Mouse (Mus musculus) lung, postnatal 0 days (tissue): ENCODE data around the gene Ifitm6. TPM values are rescaled to one million over a fixed set of nuclear protein-coding genes. Genes with fewer than 3 reads are reported as not detected.

Source experiments
- ATAC-seq: fragments of 200-750 bp; cut with Nextera tagmentation; 2 replicates; pipeline ENCODE4 v1.8.0; 2017; ENCODE audit warnings: moderate library complexity
- DNase-seq: peaks from one replicate; pipeline ENCODE4 v3.0.0-alpha.2; 2016; ENCODE audit warnings: low spot score
- H3K27ac ChIP-seq: fragments of 300-500 bp; sonication (generic); 2 replicates; pipeline ENCODE4 v1.5.1; 2014; ENCODE audit warnings: antibody characterized with exemption, mild to moderate bottlenecking, low read length, mixed read lengths
- H3K27me3 ChIP-seq: fragments of 300-500 bp; sonication (generic); replicated peaks from 2 replicates; pipeline ENCODE4 v1.6.1; 2014; ENCODE audit warnings: low read length, mixed read lengths; ENCODE audit not compliant: insufficient read depth
- H3K36me3 ChIP-seq: fragments of 300-500 bp; sonication (generic); 2 replicates; pipeline ENCODE4 v1.6.1; 2014; ENCODE audit warnings: low read length, mixed read lengths; ENCODE audit not compliant: insufficient read depth
- H3K4me1 ChIP-seq: fragments of 300-500 bp; sonication (generic); 2 replicates; pipeline ENCODE4 v1.6.1; 2014; ENCODE audit warnings: antibody characterized with exemption, low read depth, low read length, mixed read lengths; ENCODE audit not compliant: insufficient read depth
- H3K4me2 ChIP-seq: fragments of 300-500 bp; sonication (generic); replicated peaks from 2 replicates; pipeline ENCODE4 v1.6.1; 2014; ENCODE audit warnings: low read depth, mild to moderate bottlenecking, low read length, moderate library complexity, mixed read lengths
- H3K4me3 ChIP-seq: fragments of 300-500 bp; sonication (generic); 2 replicates; pipeline ENCODE4 v1.5.1; 2014; ENCODE audit warnings: low read depth, low read length
- H3K9ac ChIP-seq: fragments of 300-500 bp; sonication (generic); replicated peaks from 2 replicates; pipeline ENCODE4 v1.6.1; 2014; ENCODE audit warnings: low read depth, mild to moderate bottlenecking
- H3K9me3 ChIP-seq: fragments of 300-500 bp; sonication (generic); 2 replicates; pipeline ENCODE4 v1.6.1; 2016; ENCODE audit warnings: low read length, mixed read lengths
- CTCF ChIP-seq: IDR thresholded peaks from 2 replicates; pipeline ENCODE4 v1.5.1; 2016; ENCODE audit warnings: antibody characterized with exemption, mild to moderate bottlenecking
- EP300 ChIP-seq: IDR thresholded peaks from 2 replicates; pipeline ENCODE4 v1.6.1; 2016; ENCODE audit warnings: antibody characterized with exemption, mild to moderate bottlenecking, control low read depth
- WGBS: fragments of 180-500 bp; shearing (Covaris S2); extraction: QIAGEN DNeasy Blood & Tissue Kit; methylation state at CpG from one replicate; pipeline ENCODE4 v1.1.7; 2014; 5-methylcytosine and 5-hydroxymethylcytosine counted together
- polyA plus RNA-seq: library from polyadenylated mRNA; unstranded; fragments of >200 nt; fragmentation: Nextera tagmentation; extraction: Ambion mirVana; gene quantifications from 2 replicates; pipeline ENCODE4 v1.2.1, GENCODE M21; 2015

Gene Ifitm6
- polyA plus RNA-seq, 1 experiment from 2014 or later: 7.7 TPM

DNA sequence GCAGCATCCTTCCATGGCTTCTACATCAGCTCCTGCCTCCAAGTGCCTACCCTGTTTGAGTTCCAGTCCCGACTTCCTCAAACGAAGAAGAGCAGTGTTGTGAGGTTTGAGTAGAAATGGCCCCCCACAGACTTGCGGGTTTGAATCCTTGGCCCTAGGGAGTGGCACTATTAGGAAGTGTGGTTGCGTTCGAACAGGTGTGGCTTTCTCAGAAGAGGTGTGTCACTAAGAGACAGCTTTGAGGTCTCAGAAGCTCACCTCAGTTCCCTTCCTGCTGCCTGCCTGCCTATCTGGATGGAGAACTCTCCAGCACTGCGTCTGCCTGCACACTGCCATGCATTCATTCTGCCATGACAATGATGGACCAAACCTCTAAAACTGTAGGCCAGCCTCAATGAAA lies 11.3 kb downstream of the Ifitm6 start:
- TF ChIP-seq CTCF: no peak
- no peak for TF ChIP-seq EP300
- 90% methylated on average over 6 of the region's 6 CpGs for WGBS
- H3K9me3 ChIP-seq: no peaks in the 10 kb centered on the region
- H3K36me3 ChIP-seq: no peaks in the 10 kb centered on the region
- DNase-seq (no peak), ATAC-seq (no peak)
- H3K4me3 ChIP-seq: no peak overlapping the region
- no peak overlapping the region for H3K9ac ChIP-seq
- H3K27ac ChIP-seq: no peak overlapping the region
- H3K4me2 ChIP-seq: no peak overlapping the region
- H3K27me3 ChIP-seq: no peaks in the 10 kb centered on the region
- H3K4me1 ChIP-seq: peaks cover 15% of the 10 kb centered on the region

DNA sequence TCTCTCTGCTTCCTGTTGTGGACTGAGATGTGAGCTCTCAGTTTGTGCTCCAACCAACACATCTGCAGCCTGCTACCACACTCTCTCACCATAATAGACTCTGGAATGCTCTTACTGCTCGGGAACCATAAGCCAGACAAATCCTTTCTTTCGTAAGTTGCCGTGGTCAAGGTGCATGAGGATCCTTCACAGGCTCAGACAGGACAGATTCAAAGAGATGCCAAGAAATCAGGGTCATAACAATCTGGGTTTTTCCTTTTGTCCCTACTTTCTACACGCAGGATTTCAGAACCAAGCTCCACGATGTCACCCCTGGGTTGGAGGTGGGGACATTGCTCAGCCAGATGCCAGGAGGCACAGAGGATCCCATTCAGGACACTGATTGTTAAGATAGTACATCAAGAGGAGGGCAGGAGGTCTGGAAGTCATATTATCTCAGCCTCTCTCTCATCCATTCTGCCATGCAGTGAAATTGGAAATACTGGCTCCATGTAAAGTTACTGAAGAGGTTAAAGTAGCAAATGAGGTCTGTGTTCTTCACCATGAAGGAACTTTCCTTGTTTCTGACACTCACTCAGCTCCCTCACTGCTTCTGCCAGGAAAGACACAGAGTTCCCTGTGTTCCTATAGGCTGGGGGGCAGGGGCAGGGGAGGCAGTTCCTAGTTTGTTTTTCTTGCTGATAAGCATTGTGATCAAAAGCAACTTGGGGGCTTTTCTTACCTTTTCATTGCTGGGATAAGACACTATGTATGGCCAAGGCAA lies 14.3 kb downstream of the Ifitm6 start:
- no peaks in the 10 kb centered on the region for H3K9me3 ChIP-seq
- no peak overlapping the region for H3K9ac ChIP-seq
- DNase-seq (peak; percentile 67), ATAC-seq (no peak)
- H3K4me1 ChIP-seq: no peaks in the 10 kb centered on the region
- peak overlapping the region; percentile 51; the same call in 1 of the 2 replicates for H3K27ac ChIP-seq
- no peaks in the 10 kb centered on the region for H3K27me3 ChIP-seq
- no peak overlapping the region for H3K4me3 ChIP-seq
- H3K4me2 ChIP-seq: no peak overlapping the region
- no peaks in the 10 kb centered on the region for H3K36me3 ChIP-seq
- WGBS: 63% methylated on average over 5 of the region's 5 CpGs
- TF ChIP-seq EP300: peak; percentile 64
- TF ChIP-seq CTCF: no peak

GRCm38 (mm10) chr7:141000881-141001708 lies 16.6 kb downstream of the Ifitm6 start:
- WGBS: 72% methylated on average over 15 of the region's 15 CpGs
- no peak overlapping the region for H3K4me3 ChIP-seq
- H3K27ac ChIP-seq: no peak overlapping the region
- no peak overlapping the region for H3K9ac ChIP-seq
- DNase-seq (no peak), ATAC-seq (no peak)
- no peaks in the 10 kb centered on the region for H3K36me3 ChIP-seq
- H3K4me2 ChIP-seq: no peak overlapping the region
- H3K9me3 ChIP-seq: no peaks in the 10 kb centered on the region
- TF ChIP-seq CTCF (no peak), EP300 (no peak)
- H3K27me3 ChIP-seq: no peaks in the 10 kb centered on the region
- H3K4me1 ChIP-seq: no peaks in the 10 kb centered on the region

DNA sequence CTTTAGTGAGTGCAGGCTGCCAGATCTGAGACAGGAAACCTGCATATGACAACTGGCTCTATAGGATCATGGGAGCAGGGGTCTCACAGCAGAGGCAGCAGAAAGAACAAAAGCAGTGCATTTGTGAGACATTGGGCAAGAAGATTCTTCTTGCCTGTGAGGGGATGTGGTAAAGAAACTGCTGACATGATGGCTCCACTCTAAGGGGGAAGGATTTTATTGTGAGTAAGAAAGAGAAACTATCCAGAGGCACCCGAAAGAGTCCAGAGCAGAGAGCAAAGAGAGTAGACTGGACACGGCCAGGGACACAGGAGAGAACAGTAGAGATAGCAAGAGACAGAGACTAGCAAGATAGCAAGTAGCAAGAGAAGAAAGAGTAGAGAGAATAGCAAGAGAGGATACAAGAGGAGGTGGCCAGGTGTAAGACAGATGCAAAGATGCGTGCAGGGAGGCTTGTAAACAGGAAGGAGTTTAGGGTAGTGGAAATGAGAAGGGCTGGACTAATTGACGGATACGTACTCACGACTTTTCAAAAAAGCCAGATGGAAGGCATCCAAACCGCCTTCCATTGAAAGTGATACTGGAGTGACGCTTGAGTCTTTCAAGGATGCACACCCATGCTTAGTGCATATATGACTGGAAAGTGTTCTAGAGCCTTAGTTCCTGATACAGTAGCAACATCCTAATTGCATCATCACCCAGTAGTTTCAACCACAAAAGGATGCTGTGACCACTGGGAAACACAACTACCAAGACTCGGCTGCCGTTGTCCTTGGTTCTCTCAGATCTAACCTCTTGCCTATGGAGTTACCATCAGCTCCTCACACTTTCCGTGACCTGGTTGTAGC lies 18.6 kb downstream of the Ifitm6 start:
- 64% methylated on average over 11 of the region's 11 CpGs for WGBS
- Histone ChIP-seq H3K4me2 (no peak overlapping the region), H3K27ac (peak overlapping the region; percentile 43)

DNA sequence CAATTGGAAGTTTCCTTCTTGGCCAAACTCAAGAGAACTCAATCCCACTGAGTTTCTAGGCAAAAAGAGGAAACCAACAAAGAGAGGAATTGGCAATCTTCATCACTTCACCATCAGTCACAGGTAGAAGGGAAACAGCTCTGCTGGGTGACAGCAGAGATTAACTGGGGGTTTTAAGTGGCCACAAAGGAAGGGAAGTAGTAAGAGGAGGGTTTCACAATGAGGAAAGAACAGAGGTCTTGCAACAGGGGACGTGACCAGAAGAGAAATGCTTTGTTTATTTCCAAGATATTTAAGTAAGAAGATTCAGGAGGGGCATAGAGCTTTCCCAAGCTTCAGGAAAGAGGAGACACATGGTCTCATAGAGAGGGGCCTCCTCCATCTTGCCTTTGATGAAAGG lies 19.9 kb downstream of the Ifitm6 start:
- no peak overlapping the region for H3K4me2 ChIP-seq
- H3K27me3 ChIP-seq: no peaks in the 10 kb centered on the region
- DNase-seq (peak; percentile 85), ATAC-seq (peak; percentile 43)
- WGBS: 23% methylated on average over 1 of the region's 1 CpGs
- H3K27ac ChIP-seq: 0 out of 2 replicates have a peak overlapping the region, but pooled peaks have one; percentile 0
- no peak overlapping the region for H3K9ac ChIP-seq
- TF ChIP-seq CTCF: no peak
- peak; percentile 48 for TF ChIP-seq EP300
- no peaks in the 10 kb centered on the region for H3K4me1 ChIP-seq
- H3K4me3 ChIP-seq: no peak overlapping the region
- H3K9me3 ChIP-seq: no peaks in the 10 kb centered on the region
- no peaks in the 10 kb centered on the region for H3K36me3 ChIP-seq

More for the DNA sequence above, 18.6 kb downstream of the Ifitm6 start:
- Histone ChIP-seq H3K27me3 (no peaks in the 10 kb centered on the region), H3K36me3 (no peaks in the 10 kb centered on the region), H3K9ac (no peak overlapping the region), H3K4me1 (no peaks in the 10 kb centered on the region), H3K4me3 (no peak overlapping the region), H3K9me3 (no peaks in the 10 kb centered on the region)
- TF ChIP-seq CTCF: no peak
- TF ChIP-seq EP300: no peak
- ATAC-seq: peak; percentile 41; the same call in 1 of the 2 replicates
- DNase-seq: peak; percentile 67
